Mouse (Mus musculus) MEL (cell line): ENCODE results near the gene Gm44579. TPM values are rescaled to one million over a fixed set of nuclear protein-coding genes. Genes with fewer than 3 reads are reported as not detected.

Experiments used
- DNase-seq: peaks from one replicate; pipeline ENCODE4 v3.0.0; 2011; ENCODE audit warnings: low read depth, low spot score
- H3K27ac ChIP-seq: 2 replicates; pipeline ENCODE4 v1.5.1; 2012; ENCODE audit warnings: low read depth, mild to moderate bottlenecking, control low read depth, low read length, moderate library complexity; ENCODE audit not compliant: control insufficient read depth
- H3K27me3 ChIP-seq, 2 experiments: fragments of 150-350 bp in 1 of 2; sonication (generic) in 1 of 2; 2 replicates each; pipeline ENCODE4 v1.6.1; 2012; ENCODE audit warnings: low read length in 2 of 2, mild to moderate bottlenecking in 2 of 2, improper control_type of control experiment in 1 of 2, moderate library complexity in 1 of 2; ENCODE audit not compliant: insufficient read depth in 2 of 2, control insufficient read depth in 1 of 2
- H3K36me3 ChIP-seq, 2 experiments: 2 replicates each; pipeline ENCODE4 v1.6.1; 2012 to 2014; ENCODE audit warnings: low read length in 2 of 2, improper control_type of control experiment in 1 of 2, inconsistent platforms in 1 of 2, mild to moderate bottlenecking in 1 of 2; ENCODE audit not compliant: insufficient read depth in 2 of 2, control insufficient read depth in 1 of 2
- H3K4me1 ChIP-seq, 2 experiments: fragments of 150-350 bp in 1 of 2; sonication (generic) in 1 of 2; 2 replicates each; pipeline ENCODE4 v1.6.1; 2012; ENCODE audit warnings: low read length in 2 of 2, improper control_type of control experiment in 1 of 2, mild to moderate bottlenecking in 1 of 2; ENCODE audit not compliant: insufficient read depth in 2 of 2, control insufficient read depth in 1 of 2
- H3K4me3 ChIP-seq, 2 experiments: fragments of 150-350 bp in 1 of 2; sonication (generic) in 1 of 2; 2 replicates each; pipeline ENCODE4 v1.5.1; 2012; ENCODE audit warnings: low read depth in 2 of 2, low read length in 2 of 2, mild to moderate bottlenecking in 2 of 2, moderate library complexity in 2 of 2, control low read depth in 1 of 2, improper control_type of control experiment in 1 of 2; ENCODE audit not compliant: control insufficient read depth in 1 of 2, insufficient read depth in 1 of 2
- H3K79me2 ChIP-seq: 2 replicates; pipeline ENCODE4 v1.6.1; 2012; ENCODE audit warnings: mild to moderate bottlenecking, low read length, moderate library complexity; ENCODE audit not compliant: control insufficient read depth, poor library complexity, insufficient read depth
- H3K9ac ChIP-seq: 2 replicates; pipeline ENCODE4 v1.6.1; 2012; ENCODE audit warnings: low read depth, mild to moderate bottlenecking, control low read depth, low read length, moderate library complexity; ENCODE audit not compliant: control insufficient read depth, poor library complexity, severe bottlenecking
- H3K9me3 ChIP-seq: fragments of 150-350 bp; sonication (generic); replicated peaks from 2 replicates; pipeline ENCODE4 v1.6.1; 2012; ENCODE audit warnings: mild to moderate bottlenecking, low read length, improper control_type of control experiment, moderate library complexity; ENCODE audit not compliant: insufficient read depth
- ELF1 ChIP-seq: IDR thresholded peaks from 2 replicates; pipeline ENCODE4 v1.6.1; 2014; ENCODE audit warnings: low read depth, mild to moderate bottlenecking, inconsistent platforms, low read length, improper control_type of control experiment, moderate library complexity
- EP300 ChIP-seq, 2 experiments: IDR thresholded peaks; 2 replicates each; pipeline ENCODE4 v1.6.1; 2011; ENCODE audit warnings: improper control_type of control experiment in 2 of 2, low read length in 2 of 2, low read depth in 1 of 2, mild to moderate bottlenecking in 1 of 2
- GATA1 ChIP-seq: IDR thresholded peaks from 2 replicates; pipeline ENCODE4 v1.6.1; 2011; ENCODE audit warnings: low read depth, low read length, improper control_type of control experiment
- KAT2A ChIP-seq: conservative IDR thresholded peaks from 2 replicates; pipeline ENCODE4 v1.6.1; 2012; ENCODE audit warnings: low read depth, low read length, improper control_type of control experiment, inconsistent platforms
- MEF2A ChIP-seq: IDR thresholded peaks from 2 replicates; pipeline ENCODE4 v1.6.1; 2014; ENCODE audit warnings: low read depth, mild to moderate bottlenecking, inconsistent platforms, low read length, improper control_type of control experiment; ENCODE audit not compliant: poor library complexity, insufficient replicate concordance, severe bottlenecking; ENCODE audit errors: extremely low read depth
- MYB ChIP-seq: IDR thresholded peaks from 2 replicates; pipeline ENCODE4 v1.6.1; 2011; ENCODE audit warnings: mild to moderate bottlenecking, low read depth, low read length, improper control_type of control experiment
- NELFE ChIP-seq: IDR thresholded peaks from 2 replicates; pipeline ENCODE4 v1.6.1; 2011; ENCODE audit warnings: low read depth, low read length, improper control_type of control experiment
- RAD21 ChIP-seq: IDR thresholded peaks from 2 replicates; pipeline ENCODE4 v1.6.1; 2011; ENCODE audit warnings: mild to moderate bottlenecking, low read depth, low read length, improper control_type of control experiment
- RCOR1 ChIP-seq: IDR thresholded peaks from 2 replicates; pipeline ENCODE4 v1.6.1; 2012; ENCODE audit warnings: low read depth, mild to moderate bottlenecking, inconsistent platforms, low read length, improper control_type of control experiment
- UBTF ChIP-seq: IDR thresholded peaks from 2 replicates; pipeline ENCODE4 v1.6.1; 2012; ENCODE audit warnings: low read depth, mild to moderate bottlenecking, inconsistent platforms, low read length, improper control_type of control experiment, moderate library complexity, borderline replicate concordance; ENCODE audit not compliant: insufficient read depth
- USF1 ChIP-seq: IDR thresholded peaks from 2 replicates; pipeline ENCODE4 v1.6.1; 2014; ENCODE audit warnings: low read depth, mild to moderate bottlenecking, inconsistent platforms, low read length, improper control_type of control experiment, moderate library complexity
- ZC3H11A ChIP-seq: IDR thresholded peaks from 2 replicates; pipeline ENCODE4 v1.6.1; 2012; ENCODE audit warnings: low read depth, mild to moderate bottlenecking, inconsistent platforms, low read length, improper control_type of control experiment
- ZKSCAN1 ChIP-seq: IDR thresholded peaks from 2 replicates; pipeline ENCODE4 v1.6.1; 2012; ENCODE audit warnings: low read depth, mild to moderate bottlenecking, inconsistent platforms, low read length, improper control_type of control experiment, moderate library complexity
- polyA plus RNA-seq, 2 experiments: library from polyadenylated mRNA; stranded (reverse) in 1 of 2; unstranded in 1 of 2; fragments of >175 nt in 1 of 2; fragments of >200 nt in 1 of 2; gene quantifications; 2 replicates each; pipeline versions ENCODE4 v1.2.1 to v1.2.4; 2012; ENCODE audit warnings: low replicate concordance in 2 of 2, low read depth in 1 of 2; ENCODE audit not compliant: insufficient read length in 2 of 2, insufficient read depth in 1 of 2, missing spikeins in 1 of 2
- total RNA-seq: library from RNA; depleted of rRNA; stranded (reverse); fragments of 300-350 nt; gene quantifications from 2 replicates; pipeline ENCODE4 v1.2.3, GENCODE M21; 2012

Gene Gm44579
- total and polyA plus RNA-seq, 3 experiments: not detected

DNA sequence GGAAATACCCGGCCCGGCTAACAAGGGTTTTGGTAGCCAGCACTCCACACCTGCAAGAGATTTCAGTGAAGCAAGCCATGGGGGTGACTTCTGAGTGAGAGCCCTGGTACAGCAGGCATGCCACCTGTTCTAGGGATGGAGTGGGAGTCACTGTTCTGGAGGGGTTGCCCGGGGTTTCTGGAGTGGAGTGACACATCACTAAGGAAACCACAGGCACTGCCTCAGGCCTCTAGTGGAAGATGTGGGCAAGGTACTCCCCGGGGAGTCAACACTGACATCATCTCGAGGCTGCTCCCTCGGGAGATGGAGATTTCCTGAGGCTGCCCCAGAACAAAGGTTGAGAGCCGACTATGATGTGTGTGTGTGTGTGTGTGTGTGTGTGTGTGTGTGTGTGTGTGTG, 50.4 kb downstream of the Gm44579 start:
- no peak for DNase-seq
- no peaks in the 10 kb centered on the region for H3K9me3 ChIP-seq
- H3K4me3 ChIP-seq: no peak overlapping the region
- no peak overlapping the region for H3K27ac ChIP-seq
- H3K27me3 ChIP-seq: peaks cover 31 to 39% of the 10 kb centered on the region in 2 experiments
- no peak for TF ChIP-seq KAT2A
- no peak for TF ChIP-seq MEF2A
- TF ChIP-seq ZC3H11A: no peak
- TF ChIP-seq RCOR1: no peak
- H3K36me3 ChIP-seq: no peaks in the 10 kb centered on the region
- H3K79me2 ChIP-seq: no peaks in the 10 kb centered on the region
- no peaks in the 10 kb centered on the region for H3K4me1 ChIP-seq
- H3K9ac ChIP-seq: no peak overlapping the region

DNA sequence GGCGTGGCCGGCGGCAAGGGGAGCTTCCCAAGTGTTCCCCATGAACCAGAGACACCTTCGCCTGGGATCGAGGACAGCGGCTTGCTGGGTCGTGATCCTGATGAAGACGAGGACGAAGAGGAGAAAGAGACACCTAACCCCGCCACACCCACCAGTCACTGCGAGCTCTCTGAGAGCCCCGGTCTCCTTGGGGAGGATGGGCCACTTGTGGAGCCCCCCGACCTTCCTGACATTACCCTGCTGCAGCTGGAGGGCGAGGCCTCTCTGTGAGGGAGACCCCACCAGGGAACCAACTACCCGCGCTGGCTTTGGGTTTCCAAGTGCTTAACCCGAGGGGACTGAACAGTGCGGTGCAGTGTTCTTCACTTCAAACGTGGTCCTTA, 52.2 kb downstream of the Gm44579 start:
- no peak overlapping the region for H3K4me3 ChIP-seq
- H3K9me3 ChIP-seq: no peaks in the 10 kb centered on the region
- no peak for TF ChIP-seq MEF2A
- no peak for TF ChIP-seq ELF1
- no peak for TF ChIP-seq UBTF
- TF ChIP-seq GATA1: no peak
- no peaks in the 10 kb centered on the region for H3K4me1 ChIP-seq
- no peak overlapping the region for H3K9ac ChIP-seq
- no peaks in the 10 kb centered on the region for H3K79me2 ChIP-seq
- DNase-seq: no peak
- no peaks in the 10 kb centered on the region for H3K36me3 ChIP-seq
- H3K27ac ChIP-seq: no peak overlapping the region
- H3K27me3 ChIP-seq: peaks cover 30 to 45% of the 10 kb centered on the region in 2 experiments

DNA sequence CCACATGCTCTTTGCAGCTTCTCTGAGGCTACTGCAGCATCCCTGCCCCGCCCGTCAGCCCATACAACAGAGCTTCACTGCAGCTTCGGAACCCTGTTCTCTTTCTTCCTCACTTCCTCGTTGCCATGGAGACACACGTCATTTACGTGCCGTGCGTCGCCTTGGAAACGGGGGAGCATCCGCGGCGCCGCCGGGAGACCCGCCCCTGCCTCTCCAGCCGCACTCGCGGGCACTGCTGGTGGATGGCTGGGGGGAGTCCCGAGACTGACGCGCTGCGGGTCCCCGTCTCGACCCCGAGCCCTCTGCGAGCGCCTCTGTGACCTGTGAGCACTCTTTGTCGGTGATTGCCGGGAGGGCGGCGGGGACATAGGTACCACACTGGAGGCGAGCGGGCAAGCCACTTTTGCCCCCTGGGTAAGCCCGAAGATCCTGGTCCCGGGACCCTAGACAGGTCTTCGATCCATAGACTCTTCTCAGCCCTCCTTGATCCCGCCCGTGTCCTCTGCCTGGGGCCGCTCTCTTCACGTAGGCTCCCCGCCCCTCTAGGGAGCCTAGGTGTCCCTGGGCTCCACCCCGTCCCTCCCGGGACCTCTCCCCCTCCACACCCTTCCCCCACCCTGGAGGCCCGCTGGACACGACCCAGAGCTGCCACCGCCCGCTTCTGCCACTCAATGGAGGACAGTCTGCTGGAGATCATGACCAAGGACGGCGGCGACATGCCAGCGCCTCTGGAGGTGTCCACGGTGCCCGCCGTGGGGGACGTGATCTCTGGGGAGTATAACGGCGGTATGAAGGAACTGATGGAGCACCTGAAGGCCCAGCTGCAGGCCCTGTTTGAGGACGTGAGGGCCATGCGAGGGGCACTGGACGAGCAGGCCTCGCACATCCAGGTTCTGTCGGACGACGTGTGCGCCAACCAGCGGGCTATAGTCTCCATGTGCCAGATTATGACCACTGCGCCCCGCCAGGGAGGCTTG, 52.8 kb downstream of the Gm44579 start:
- TF ChIP-seq EP300 (IDR thresholded peaks at IDR 0.05; ENCODE audit: low read depth in 1 of 2, low read length in 2 of 2): no peak
- no peak for TF ChIP-seq RAD21
- TF ChIP-seq MYB: no peak
- TF ChIP-seq NELFE: no peak
- TF ChIP-seq USF1: no peak
- no peak for TF ChIP-seq GATA1
- TF ChIP-seq ZKSCAN1: no peak
- TF ChIP-seq, all 39 proteins: peak for 0
- Histone ChIP-seq H3K79me2 (no peaks in the 10 kb centered on the region), H3K9ac (no peak overlapping the region), H3K27ac (no peak overlapping the region), H3K36me3 (no peaks in the 10 kb centered on the region), H3K9me3 (no peaks in the 10 kb centered on the region), H3K4me3 (no peak overlapping the region), H3K4me1 (no peaks in the 10 kb centered on the region), H3K27me3 (peaks cover 31 to 49% of the 10 kb centered on the region in 2 experiments)
- no peak for DNase-seq
